20 mouse cellular contexts compared by ENCODE assay signal in the genomic region with DNA sequence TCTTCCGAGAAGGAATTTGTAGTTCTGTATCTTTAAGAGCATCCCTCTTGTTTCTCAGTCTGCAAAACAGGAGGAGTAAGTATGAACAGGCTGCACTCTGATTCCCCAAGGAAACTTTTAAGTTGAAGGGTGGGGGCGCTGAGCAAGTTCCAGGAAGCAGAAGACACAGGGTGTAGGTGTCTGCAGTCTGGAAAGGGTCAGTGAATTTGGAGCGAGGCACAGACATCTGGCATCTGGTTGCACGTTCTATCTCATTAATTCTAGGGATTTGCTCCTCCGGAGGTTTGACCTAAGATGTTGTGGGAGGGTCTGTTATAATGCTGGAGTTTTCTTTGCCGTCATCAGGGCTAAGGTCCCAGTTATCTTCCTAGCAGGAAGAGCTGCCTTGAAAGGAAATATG.
A peak's percentile ranks its signal among the peaks of the same experiment; 100 is the strongest.
DNase-seq lines count a peak whose midpoint lies in the region; ATAC-seq and TF ChIP-seq lines count a peak whose summit lies in the region.
"Had no signal": no experiment of that assay in that cellular context is flagged by ENCODE, and none has a peak within 500 bp of the region (broad histone marks: within the 10 kb centered on the region; RNA-seq: fewer than 3 reads in every experiment).

No protein-coding gene starts in this region.

- no peaks in the 10 kb centered on the region for H3K4me1 ChIP-seq in kidney, postnatal 0 days (replicated peaks; ENCODE audit: insufficient read depth, low read length)
- H3K4me1 ChIP-seq in kidney, adult 2 months (ENCODE audit: control insufficient read depth, insufficient read depth, low read length), result no peaks in the 10 kb centered on the region
- H3K4me1 ChIP-seq: midbrain, embryonic 12.5 days had no signal

- no peaks in the 10 kb centered on the region for H3K27me3 ChIP-seq in kidney, postnatal 0 days (ENCODE audit: insufficient read depth, low read length)
- no peaks in the 10 kb centered on the region for H3K27me3 ChIP-seq in kidney, adult 2 months (replicated peaks; ENCODE audit: control insufficient read depth, insufficient read depth, low read length)
- H3K27me3 ChIP-seq: CH12.LX; forebrain, embryonic 12.5 days; limb, embryonic 15.5 days; midbrain, embryonic 12.5 days had no signal

- no peak overlapping the region for H3K27ac ChIP-seq in kidney, postnatal 0 days
- H3K27ac ChIP-seq in kidney, adult 2 months (ENCODE audit: insufficient read depth, low read depth, low read length), result no peak overlapping the region
- H3K27ac ChIP-seq: forebrain, embryonic 12.5 days; limb, embryonic 15.5 days; macrophage; midbrain, embryonic 12.5 days had no signal

- peak; percentile 52; the same call in 1 of the 2 replicates for ATAC-seq in frontal cortex, adult (ENCODE audit: low TSS enrichment)
- peak; percentile 72 for ATAC-seq in kidney, postnatal 0 days (replicated peaks; ENCODE audit: low FRiP score, low read depth)
- ATAC-seq in CD4-positive, CD25-positive, alpha-beta regulatory T cell, adult 4 months, result no peak
- ATAC-seq: hindbrain, embryonic 16.5 days had no signal

- H3K9ac ChIP-seq in kidney, postnatal 0 days (ENCODE audit: low read depth, low read length), result no peak overlapping the region
- H3K9ac ChIP-seq: forebrain, embryonic 12.5 days; limb, embryonic 15.5 days; midbrain, embryonic 12.5 days had no signal

- no peak for TF ChIP-seq POLR2A in kidney, adult 2 months (IDR thresholded peaks at IDR 0.05; ENCODE audit: low read depth, low read length)

- no peak for DNase-seq in frontal cortex, postnatal 25 days (ENCODE audit: low spot score in 2 of 2)
- DNase-seq in kidney, postnatal 0 days (ENCODE audit: low spot score), result peak; percentile 86
- no peak for DNase-seq in kidney, adult 2 months
- DNase-seq in gastrocnemius, adult 8-10 months (ENCODE audit: low spot score in 2 of 2), result peak; percentile 6 to 32
- DNase-seq in telencephalon, adult 2 months (ENCODE audit: low read depth, low spot score), result peak; percentile 0
- no peak for DNase-seq in cerebellum, postnatal 14 days
- DNase-seq: adrenal gland, postnatal 14 days; cerebellum, adult 9-10 months; kidney, adult 8-10 months; lung, adult 18-20 months; right cerebral cortex, postnatal 25 days; thymus, postnatal 25 days had no signal

- 17% methylated on average over 6 of the region's 6 CpGs for WGBS in kidney, postnatal 0 days
- WGBS in kidney, adult 2 months, result 22% methylated on average over 6 of the region's 6 CpGs

- TF ChIP-seq CTCF in kidney, postnatal 0 days (IDR thresholded peaks at IDR 0.05; ENCODE audit: low read depth), result no peak
- no peak for TF ChIP-seq CTCF in kidney, adult 2 months (conservative IDR thresholded peaks at IDR 0.05; ENCODE audit: insufficient read depth, insufficient read length, low read depth, low read length)

- H3K9me3 ChIP-seq in kidney, postnatal 0 days (replicated peaks; ENCODE audit: low read length), result no peaks in the 10 kb centered on the region
- H3K9me3 ChIP-seq: forebrain, embryonic 12.5 days; limb, embryonic 15.5 days; midbrain, embryonic 12.5 days had no signal

- no peak overlapping the region for H3K4me2 ChIP-seq in kidney, postnatal 0 days (ENCODE audit: low read length)
- H3K4me2 ChIP-seq: forebrain, embryonic 12.5 days; limb, embryonic 15.5 days; midbrain, embryonic 12.5 days had no signal

- no peaks in the 10 kb centered on the region for H3K36me3 ChIP-seq in kidney, postnatal 0 days (ENCODE audit: insufficient read depth, low read length)
- no peaks in the 10 kb centered on the region for H3K36me3 ChIP-seq in kidney, adult 2 months (ENCODE audit: control insufficient read depth, insufficient read depth, low read length)
- H3K36me3 ChIP-seq: forebrain, embryonic 12.5 days; limb, embryonic 15.5 days; midbrain, embryonic 12.5 days had no signal

- H3K4me3 ChIP-seq in kidney, postnatal 0 days (replicated peaks; ENCODE audit: low read depth, low read length), result no peak overlapping the region
- H3K4me3 ChIP-seq in kidney, adult 2 months (ENCODE audit: insufficient read depth, low read depth, low read length), result no peak overlapping the region
- H3K4me3 ChIP-seq: forebrain, embryonic 12.5 days; limb, embryonic 15.5 days; midbrain, embryonic 12.5 days had no signal

Comparison
In these comparisons a context has a peak if more than half of its experiments do, and no peak if none do; other contexts are left out.
1. DNase-seq: peak in kidney, postnatal 0 days (single experiment), gastrocnemius, adult 8-10 months (2 of 2) and telencephalon, adult 2 months (single experiment); none in frontal cortex, postnatal 25 days (0 of 2), kidney, adult 2 months (single experiment) and cerebellum, postnatal 14 days (0 of 2).